Mouse (Mus musculus) gastrocnemius, adult 8-10 months (tissue): ENCODE measurements around the gene Lmtk2. TPM values are rescaled to one million over a fixed set of nuclear protein-coding genes. Genes with fewer than 3 reads are reported as not detected.

Experiments
- DNase-seq, 2 experiments: peaks; one replicate each; pipeline ENCODE4 v3.0.0; 2022; ENCODE audit warnings: low spot score in 2 of 2
- total RNA-seq, 4 experiments: library from RNA; stranded (reverse); gene quantifications; 2 replicates each; pipeline ENCODE4 v1.2.4; 2022

Gene Lmtk2
- total RNA-seq, 4 experiments from 2014 or later = 27.0 to 32.6 (median 28.3) TPM

DNA sequence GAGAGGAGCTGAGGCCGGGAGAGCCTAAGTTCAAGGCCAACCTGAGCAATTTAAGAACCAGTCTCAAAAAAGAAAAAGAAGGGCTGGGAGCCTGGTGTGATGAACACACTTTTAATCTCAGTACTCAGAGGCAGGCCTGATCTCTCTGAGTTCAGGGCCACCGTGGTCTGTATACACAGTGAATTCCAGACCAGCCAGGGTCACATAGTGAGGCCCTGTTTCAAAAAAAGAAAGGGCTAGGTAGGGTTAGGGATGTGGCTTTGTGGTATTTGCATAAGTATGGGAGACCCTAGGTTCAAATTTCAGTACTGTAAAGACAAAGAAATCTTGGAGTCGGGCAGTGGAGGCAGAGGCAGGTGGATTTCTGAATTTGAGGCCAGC is 5.9 kb downstream of the Lmtk2 start:
- DNase-seq = no peak

DNA sequence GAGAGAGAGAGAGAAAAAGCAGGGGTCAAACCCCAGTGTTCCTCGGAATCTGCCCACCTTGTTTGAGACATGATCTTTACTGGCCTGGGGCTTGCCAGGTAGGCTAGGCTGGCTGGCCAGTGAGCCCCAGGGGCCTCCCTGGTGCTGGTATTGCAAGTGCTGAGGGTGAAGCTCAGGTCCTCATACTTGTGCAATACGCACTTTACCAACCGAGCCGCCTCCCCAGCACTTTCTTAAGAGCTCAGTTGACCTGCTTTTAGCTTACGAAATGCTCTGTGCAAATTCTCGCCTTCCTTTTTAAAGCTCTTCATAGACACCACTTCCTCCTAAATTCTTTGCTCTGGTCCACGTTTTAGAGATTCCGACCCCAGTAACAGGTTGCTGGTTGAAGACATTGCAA is 9.0 kb downstream of the Lmtk2 start:
- DNase-seq = no peak

DNA sequence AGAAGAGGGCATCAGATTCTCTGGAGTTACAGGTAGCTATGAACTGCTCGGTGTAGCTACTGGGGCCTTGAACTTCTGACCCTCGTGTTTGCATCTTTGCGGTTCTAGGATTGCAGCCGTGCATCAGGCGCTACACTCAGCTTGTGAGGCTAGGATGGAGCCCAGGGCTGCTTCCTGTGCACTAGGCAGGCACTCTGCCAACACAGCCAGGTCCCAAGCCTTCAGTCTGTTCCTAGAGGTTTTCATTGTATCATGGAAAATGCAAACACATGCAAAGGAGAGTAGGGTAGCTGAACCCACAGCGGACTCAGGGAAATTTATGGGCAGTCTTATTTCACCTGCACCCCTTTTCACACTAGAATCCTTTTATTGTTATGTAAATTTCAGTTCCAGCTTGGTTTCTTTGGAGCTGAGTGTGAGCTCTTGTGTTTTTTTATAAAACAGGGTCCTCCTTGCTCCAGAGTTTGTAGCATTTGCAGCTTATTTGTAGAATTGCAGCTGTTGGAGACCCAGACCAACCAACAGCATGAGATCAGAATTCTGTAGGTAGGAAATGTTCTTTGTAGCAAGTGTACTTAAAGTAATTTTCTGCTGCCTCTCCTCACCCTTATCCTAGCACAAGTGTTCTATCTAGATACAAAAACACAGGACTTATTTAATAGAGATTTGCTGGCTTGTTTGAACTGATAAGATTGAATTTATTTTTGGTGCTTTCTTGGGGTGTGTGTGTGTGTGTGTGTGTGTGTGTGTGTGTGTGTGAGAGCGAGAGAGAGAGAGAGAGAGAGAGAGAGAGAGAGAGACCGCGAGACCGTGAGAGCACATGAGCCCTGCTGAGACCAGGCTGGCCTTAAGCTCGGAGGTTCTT is 12.6 kb downstream of the Lmtk2 start:
- DNase-seq = no peak

DNA sequence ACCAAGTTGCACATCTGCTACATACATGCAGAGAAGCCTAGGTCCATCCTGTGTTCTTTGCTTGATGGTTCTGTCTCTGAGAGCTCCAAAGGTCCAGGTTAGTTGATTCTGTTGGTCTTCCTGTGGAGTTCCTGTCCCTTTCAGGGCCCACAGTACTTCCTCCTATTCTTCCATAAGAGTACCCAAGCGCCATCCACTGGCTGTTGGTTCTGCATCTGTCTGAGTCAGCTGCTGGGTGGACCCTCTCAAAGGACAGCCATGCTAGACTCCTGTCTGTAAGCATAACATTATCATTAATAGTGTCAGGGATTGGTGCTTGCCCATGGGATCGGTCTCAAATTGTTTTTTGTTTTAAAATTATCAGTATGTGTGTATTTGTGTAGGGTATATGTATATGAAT is 13.8 kb downstream of the Lmtk2 start:
- no peak for DNase-seq

DNA sequence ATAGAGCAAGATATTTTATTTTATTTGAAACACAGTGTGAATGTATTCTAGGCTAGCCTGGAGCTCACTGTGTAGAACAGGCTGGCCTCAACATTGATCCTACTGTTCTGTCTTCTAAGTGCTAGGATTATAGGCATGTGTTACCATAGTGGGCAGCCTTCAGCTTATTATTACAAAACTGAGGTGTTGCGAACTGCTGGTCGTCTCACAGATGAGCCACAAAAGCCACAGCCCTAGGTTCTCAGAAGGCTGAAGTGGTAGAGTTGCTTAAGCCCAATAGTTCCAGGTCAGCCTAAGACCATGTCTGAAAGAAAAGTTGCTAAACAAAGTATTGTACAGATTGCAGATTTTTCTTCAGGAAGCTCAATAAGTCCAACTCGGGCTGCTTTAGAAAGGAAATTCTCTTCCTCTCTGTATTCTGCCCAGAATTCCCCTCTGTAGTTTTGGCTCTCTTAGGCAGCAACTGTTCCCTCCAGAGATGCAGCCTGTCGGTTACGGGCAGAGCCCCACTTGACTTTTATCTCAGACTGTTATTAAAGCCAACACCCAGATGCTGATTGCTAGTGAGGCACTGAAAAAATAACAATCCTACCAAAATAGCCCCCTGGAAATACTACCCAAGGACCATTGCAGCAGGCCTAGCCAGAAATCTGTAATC is 14.9 kb downstream of the Lmtk2 start:
- DNase-seq = no peak

DNA sequence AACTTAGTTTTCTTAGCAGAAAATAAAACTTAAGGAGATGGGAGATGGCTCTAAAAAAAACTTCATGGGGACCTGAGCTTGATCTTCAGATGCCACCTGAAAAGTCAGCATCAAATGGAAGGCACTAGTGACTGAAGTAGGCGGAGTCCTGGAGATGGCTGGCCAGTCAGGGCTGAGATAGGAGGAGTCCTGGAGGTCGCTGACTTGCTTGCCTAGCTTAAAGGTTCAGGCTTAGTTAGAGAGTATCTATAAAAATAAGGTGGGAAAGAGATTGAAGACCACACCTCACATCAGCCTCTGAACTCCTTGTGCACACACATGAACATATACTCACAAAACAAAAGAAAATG is 15.4 kb downstream of the Lmtk2 start:
- DNase-seq = no peak

DNA sequence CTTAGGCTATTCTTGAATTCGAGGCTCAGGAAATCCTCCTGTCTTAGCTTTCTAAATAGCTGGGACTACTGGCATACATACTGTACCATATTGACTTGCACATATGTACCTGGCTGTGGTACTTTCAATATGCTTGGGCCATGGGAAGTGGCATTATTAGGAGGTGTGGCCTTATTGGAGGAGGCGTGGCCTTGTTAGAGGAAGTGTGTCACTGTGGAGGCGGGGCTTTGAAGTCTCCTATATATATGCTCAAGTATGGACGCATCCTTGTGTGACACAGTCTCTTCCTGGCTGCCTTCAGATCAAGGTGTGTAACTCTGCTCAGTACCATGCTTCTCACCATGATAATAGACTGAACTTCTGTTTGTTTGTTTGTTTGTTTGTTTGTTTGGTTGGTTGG is 18.0 kb downstream of the Lmtk2 start:
- DNase-seq = no peak

DNA sequence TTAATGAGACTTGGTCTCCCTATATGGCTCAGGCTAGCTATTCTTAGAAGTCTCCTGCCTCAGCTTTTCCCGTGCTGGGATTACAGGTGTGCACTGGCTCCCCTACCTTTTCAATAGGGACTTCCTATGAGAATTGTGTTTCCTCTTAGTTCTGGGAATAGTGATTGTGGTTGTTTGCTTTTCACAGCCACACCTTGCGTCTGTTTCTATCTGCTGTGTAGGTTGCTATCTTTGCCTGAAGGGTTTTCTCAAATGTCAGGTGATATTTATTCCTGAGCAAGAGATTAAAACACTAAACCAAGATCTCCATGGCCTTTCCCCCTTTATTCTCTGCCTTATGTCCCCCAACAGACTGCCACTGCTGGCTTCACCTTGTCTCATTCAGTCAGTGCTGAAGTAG is 19.1 kb downstream of the Lmtk2 start:
- no peak for DNase-seq

DNA sequence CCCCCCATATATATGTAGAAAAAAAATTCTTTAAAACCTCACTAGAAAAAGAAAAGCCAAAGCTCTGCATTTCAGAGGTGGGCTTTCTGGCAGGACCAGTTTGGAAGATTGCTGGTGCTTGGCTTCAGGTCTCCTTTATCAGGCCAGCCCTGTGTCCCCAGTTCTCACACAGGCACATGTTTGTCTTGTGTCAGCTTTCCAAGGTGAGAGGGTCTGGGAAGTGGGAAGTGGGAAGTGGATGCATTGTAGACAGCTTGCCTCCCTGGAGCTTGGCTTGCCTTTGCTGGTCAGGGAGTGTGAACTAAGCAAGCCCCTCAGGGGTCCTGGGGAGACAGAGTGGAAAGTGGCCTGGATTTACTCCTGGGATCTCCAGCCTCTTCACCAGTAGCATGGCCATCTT is 21.3 kb downstream of the Lmtk2 start:
- no peak for DNase-seq

DNA sequence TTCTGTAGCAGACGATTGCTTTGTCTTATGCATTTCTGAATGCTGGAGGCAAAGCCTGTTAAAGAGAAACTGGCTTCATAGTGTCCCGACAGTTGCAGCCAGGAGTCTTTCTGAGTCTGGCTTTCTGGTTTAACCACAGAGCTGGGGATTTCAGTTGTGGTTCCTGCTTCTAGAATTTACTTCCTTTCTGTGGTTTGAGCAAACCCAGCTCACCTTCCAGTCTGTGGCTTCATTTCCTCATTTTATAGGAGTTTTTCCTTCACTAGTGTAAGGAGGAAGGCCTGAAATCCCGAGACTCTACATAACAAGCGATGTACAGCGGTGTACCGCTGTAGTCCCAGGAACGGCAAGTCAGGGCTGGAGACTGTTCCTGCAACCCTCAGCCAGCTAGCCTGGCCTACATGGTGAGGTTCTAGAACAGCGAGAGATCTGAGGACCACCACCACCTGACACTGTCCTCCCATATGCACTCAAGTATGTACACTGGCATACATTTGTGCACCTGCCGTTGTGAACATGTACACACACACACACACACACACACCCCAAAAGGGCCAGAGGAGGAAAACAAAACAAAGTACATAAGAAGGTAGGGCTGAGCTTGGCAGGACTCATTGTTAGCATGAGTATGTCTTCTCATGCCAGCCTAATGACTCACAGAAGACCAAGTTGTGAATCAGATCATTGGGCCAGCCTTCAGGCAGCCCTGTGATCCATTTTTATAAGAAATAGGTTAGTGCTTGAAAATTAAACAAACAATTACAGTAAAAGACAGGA is 25.9 kb downstream of the Lmtk2 start:
- DNase-seq = no peak

DNA sequence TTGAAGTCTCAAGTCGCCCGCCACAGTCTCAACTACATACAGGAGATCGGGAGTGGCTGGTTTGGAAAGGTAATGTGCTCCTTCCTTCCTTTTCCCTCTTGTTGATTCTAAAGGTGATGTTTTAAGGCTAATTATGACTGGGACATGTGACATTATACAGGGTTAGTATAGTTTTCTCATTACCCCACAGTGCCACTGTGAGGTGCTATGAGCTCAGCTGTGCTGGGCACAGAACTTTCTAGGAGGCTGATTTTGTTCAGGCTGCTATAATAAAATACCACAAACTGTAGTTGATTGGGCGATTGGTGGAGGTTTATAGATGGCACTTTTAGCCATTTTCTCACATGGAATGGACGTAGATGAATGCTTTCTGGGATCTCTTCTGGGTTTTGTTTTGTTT is 43.3 kb downstream of the Lmtk2 start:
- no peak for DNase-seq

DNA sequence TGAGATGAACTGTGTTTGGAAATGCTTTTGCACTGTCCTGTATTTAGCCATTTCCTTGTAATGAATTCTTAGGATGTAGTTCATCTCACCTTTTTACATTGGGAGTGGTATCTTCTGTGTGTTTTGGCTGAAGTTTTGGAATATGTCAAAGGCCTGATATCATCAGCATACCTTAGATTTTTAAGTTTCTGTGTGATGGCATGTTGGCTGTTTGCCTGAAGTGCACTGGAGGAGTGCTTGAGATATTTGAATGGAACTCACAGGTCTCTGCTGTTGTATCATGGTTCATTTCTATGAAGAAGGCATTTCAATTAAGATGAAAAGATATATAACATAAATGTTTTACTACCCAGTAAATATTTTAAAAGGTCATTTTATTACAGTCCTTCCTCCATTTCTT is 46.7 kb downstream of the Lmtk2 start:
- DNase-seq = no peak

DNA sequence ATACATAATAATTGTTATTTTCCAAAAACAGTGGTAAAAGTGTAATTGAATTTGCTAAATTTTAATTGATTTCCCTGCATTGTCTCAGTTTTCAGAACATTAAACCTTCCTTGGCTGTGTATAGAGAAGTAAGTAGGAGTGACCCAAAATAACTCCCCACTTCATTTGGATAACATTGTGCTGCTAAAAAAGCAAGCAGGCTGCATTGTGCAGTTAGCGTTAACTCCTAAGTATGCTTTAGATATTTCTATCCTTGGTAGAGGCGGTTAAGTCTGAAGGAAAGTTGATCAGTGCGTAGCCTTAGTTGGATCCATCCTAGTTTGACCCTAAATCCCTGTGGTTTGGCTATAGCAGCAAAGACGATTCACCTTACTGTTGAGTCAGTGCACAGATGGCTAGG is 49.3 kb downstream of the Lmtk2 start:
- DNase-seq = no peak

DNA sequence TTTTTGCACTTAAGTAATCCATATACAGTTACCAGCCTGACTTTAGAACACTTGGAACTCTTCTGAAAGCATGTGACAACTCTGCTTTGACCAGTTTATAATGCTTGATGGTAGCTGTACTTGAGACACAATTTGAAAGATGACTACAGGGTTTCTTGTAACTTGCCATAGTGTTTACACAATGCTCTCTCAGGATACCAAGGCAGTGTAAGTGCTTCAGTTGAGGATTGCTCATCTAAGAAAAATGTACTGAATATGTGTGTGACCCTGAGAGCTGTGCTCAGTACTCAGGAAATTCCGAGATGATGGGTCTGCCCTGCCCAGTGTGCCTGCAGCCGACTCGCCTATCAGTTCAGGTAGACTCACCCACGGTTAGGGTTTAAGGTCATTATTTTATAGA is 51.0 kb downstream of the Lmtk2 start:
- no peak for DNase-seq

DNA sequence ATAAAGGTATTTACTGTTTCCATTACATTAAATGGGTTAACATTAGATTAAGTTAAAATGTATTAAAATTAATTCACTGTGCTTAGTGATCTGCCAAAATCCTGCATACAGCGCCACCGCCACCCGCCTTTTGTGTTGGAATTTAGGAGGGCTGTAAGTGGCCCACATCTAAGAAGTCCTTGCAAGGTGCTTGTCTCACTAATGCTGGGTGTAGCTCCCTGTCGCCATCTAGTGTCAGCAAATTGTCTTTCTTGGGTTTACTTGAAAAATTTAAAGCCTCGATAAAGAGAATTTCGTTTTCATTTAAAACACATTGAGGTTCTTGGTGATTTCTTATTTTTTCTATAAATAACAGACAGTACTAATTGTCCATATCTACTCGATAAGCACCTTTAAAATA is 54.3 kb downstream of the Lmtk2 start:
- peak; percentile 13 to 20 for DNase-seq

DNA sequence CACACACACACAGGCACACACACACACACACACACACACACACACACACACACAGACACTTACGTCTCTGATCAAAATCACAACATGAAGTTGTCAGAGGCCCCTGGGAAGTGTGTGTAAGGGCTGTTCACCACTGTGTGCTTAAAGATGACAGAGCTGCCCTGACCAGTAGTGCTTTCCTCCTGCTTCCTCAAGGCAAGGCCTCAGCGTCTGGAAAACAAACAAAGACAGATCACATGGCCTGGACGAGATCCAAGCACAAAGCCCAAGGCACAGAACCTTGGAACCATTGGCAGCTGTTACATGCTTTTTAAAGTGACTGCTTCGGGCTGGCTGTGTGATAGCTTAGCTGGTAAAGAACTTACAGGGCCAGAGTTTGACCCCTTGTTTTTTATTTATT is 58.4 kb downstream of the Lmtk2 start:
- peak; percentile 54 to 65 for DNase-seq

DNA sequence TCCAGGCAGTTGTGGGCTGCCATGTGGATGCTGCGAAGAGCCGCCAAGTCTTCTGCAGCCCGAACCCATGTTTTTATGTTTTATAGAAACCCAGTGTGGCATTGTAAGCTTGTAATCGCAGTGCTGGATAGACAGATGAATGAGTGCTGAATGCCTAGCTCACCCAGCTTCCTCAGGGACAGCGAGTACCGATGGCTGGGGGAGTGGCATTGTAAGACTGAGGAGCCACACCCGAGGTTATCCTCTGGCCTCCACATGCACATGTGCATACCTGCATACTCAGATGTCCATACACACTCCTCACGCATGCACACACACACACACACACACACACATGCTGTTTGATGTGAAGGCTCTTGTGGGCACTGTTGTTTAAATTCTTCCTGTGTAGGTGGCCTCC is 58.9 kb downstream of the Lmtk2 start:
- DNase-seq = no peak

DNA sequence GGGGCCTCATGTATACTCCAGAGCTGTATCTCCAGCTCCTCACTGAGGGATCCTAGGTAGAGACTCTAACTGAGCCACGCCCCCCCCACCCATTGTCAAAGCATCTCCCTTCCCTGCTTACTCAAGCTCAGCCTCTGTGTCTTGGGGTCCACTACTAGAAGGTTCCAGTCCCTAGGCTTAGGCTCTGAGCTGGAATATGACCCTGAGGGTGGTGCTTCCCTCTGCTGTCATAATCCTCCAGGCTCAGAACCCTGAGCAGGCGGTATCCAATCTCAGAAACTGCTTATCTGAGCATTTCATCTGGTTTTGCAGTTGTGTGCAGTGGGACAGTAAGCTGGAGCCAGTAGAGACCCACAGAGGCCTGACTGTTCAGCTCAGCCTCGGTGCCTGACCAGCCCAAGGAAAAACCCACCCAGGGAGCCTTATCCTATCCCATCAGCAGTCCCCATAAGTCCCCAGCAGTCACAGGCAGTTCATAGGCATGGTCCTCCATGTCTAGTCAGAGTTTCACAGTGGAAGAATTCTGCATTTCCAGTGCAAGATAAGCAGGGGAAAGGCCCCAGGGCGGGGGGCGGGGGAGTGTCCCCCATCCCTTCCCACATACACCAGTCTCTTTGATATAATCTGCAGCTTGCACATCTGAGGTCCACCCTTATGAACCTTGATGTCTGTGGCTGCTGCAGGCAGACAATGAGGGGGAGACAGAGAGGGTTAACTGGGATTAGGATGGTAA is 62.0 kb downstream of the Lmtk2 start:
- no peak for DNase-seq

DNA sequence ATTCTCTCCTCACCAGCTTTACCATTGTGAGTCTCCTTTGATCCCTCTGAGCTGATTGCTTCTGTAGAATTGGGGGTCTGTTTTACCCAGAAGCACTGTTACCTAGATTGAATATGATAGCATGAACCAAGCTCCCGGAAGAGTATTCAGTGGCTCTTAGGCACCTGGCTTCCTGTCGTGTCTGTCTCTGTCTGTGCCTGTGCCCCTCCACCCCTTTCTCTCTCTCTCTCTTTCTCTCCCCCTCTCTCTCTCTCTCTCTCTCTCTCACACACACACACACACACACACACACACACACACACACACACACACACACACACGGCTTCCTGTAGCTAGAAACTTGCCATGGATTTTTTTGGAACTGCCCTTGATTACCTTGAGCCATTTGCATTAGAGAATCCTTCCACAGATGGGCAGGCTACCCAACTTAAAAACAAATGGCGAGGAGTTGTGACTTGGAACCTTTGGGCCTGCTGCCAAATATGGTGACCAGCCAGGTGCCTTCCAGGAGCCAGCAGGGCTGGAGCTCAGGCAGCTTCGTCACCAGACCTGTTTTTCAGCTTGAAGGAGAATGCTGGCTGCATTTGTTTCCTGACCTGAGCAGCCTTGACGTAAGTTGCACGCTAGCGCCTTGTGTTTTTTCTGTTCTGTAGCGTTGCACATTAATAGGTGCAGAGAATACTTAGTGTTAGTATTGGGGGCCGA is 62.7 kb downstream of the Lmtk2 start:
- no peak for DNase-seq

DNA sequence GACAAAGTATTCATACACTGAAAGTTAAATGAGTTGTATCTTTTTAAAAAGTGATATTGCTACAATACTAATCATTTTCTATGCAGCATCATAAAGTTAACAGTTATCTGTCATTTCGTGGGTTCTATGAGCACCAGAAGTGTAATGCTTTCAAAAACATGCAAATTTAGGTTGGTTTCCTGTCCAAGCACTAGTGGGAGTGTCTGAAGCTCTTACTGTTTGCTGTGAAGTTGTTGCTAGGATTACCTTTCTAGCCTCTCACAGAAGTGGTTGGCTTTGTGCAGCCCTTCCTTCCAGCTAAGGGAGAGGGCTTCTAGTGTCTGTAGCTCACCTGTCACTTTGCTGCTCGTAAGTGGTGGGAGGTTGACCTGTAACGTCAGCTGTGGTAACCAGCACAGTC is 65.5 kb downstream of the Lmtk2 start:
- no peak for DNase-seq

DNA sequence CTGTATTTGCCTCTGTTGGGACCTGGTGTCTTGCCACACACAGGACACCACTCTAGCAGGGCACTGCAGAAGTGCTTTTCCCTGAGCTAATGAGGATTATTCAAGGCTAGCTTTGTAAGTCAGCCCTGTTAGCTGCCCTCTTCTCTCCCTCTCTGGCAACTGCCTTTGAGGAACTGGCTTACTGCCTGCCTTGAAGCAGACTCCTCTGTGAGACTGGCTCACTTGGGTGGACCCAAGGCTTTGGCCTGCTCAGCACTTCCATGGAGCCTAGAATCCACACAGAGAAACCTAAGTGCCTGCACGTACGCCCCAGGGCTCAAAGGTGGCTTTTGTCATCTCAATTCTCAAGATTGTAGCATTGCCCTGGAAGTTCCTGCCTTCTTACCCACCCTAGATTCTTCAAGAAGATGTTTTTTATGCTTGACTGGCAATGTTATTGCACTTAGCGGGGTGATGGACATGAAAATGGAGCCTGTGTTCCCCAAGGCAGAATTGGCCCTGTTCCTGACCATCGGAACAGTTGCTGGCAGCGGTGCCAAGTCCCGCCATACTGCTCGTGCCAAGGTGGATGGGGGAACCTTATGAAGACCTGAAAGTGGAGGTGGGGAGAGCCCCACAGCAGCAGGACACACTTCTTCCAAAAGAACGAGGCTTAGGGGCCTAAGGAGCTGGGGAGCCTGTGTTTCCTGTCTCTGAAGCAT is 69.2 kb downstream of the Lmtk2 start:
- DNase-seq = no peak
